Mouse (Mus musculus) ES-E14 (cell line): ENCODE data around the gene Tmem119. TPM values are rescaled to one million over a fixed set of nuclear protein-coding genes. Genes with fewer than 3 reads are reported as not detected.

Experiments used
- DNase-seq: peaks from one replicate; pipeline ENCODE4 v3.0.0-alpha.2; 2013; ENCODE audit warnings: low read depth, low spot score
- H3K27ac ChIP-seq: 2 replicates; pipeline ENCODE4 v1.5.1; 2012; ENCODE audit warnings: low read depth, mild to moderate bottlenecking, low read length, moderate library complexity, mixed read lengths; ENCODE audit not compliant: poor library complexity, insufficient read depth, severe bottlenecking
- H3K36me3 ChIP-seq: 2 replicates; pipeline ENCODE4 v1.6.1; 2012; ENCODE audit warnings: mild to moderate bottlenecking, low read length, moderate library complexity, mixed read lengths; ENCODE audit not compliant: control insufficient read depth, poor library complexity, insufficient read depth, severe bottlenecking
- H3K4me1 ChIP-seq, 2 experiments: fragments of 150-350 bp in 1 of 2; sonication (generic) in 1 of 2; 2 replicates each; pipeline ENCODE4 v1.6.1; 2012; ENCODE audit warnings: low read length in 2 of 2, mild to moderate bottlenecking in 1 of 2, mixed read lengths in 1 of 2; ENCODE audit not compliant: control insufficient read depth in 2 of 2, insufficient read depth in 2 of 2, poor library complexity in 1 of 2
- H3K4me3 ChIP-seq, 2 experiments: fragments of 150-350 bp in 1 of 2; sonication (generic) in 1 of 2; 2 replicates each; pipeline ENCODE4 v1.5.1; 2012; ENCODE audit warnings: low read length in 2 of 2, low read depth in 1 of 2, mild to moderate bottlenecking in 1 of 2, mixed read lengths in 1 of 2; ENCODE audit not compliant: insufficient read depth in 1 of 2, poor library complexity in 1 of 2, severe bottlenecking in 1 of 2
- H3K9ac ChIP-seq: 2 replicates; pipeline ENCODE4 v1.6.1; 2012; ENCODE audit warnings: low read depth, mild to moderate bottlenecking, low read length, mixed read lengths; ENCODE audit not compliant: poor library complexity, insufficient read depth, severe bottlenecking
- H3K9me3 ChIP-seq: fragments of 150-350 bp; sonication (generic); 2 replicates; pipeline ENCODE4 v1.6.1; 2012; ENCODE audit warnings: low read depth, mild to moderate bottlenecking, low read length; ENCODE audit not compliant: control insufficient read depth, insufficient read depth
- CHD2 ChIP-seq: IDR thresholded peaks from 2 replicates; pipeline ENCODE4 v1.6.1; 2014; ENCODE audit warnings: mild to moderate bottlenecking, low read depth, low read length, inconsistent platforms
- HCFC1 ChIP-seq: IDR thresholded peaks from 2 replicates; pipeline ENCODE4 v1.6.1; 2012; ENCODE audit warnings: low read length, inconsistent platforms, borderline replicate concordance; ENCODE audit not compliant: insufficient read depth
- MAFK ChIP-seq: IDR thresholded peaks from 2 replicates; pipeline ENCODE4 v1.6.1; 2014; ENCODE audit warnings: mild to moderate bottlenecking, low read depth, low read length, inconsistent platforms; ENCODE audit not compliant: insufficient read depth
- ZC3H11A ChIP-seq: IDR thresholded peaks from 2 replicates; pipeline ENCODE4 v1.6.1; 2012; ENCODE audit warnings: low read depth, mild to moderate bottlenecking, inconsistent platforms, low read length, borderline replicate concordance
- ZNF384 ChIP-seq: IDR thresholded peaks from 2 replicates; pipeline ENCODE4 v1.6.1; 2012; ENCODE audit warnings: low read depth, low read length, inconsistent platforms
- in situ Hi-C, 2 experiments: fragments of 600-800 bp; cut with MboI; formaldehyde crosslinking; loops; one replicate each; pipeline ENCODE4 v1.15.1; 2025; ENCODE audit warnings: low sequenced_read_pairs in 2 of 2, inconsistent platforms in 1 of 2; ENCODE audit not compliant: unreplicated experiment in 2 of 2
- total RNA-seq: library from RNA; depleted of rRNA; stranded (reverse); fragments of 300-350 nt; gene quantifications from 2 replicates; pipeline ENCODE4 v1.2.3, GENCODE M21; 2012

Tmem119 gene
- total RNA-seq, 1 experiment = 7.1 TPM

DNA sequence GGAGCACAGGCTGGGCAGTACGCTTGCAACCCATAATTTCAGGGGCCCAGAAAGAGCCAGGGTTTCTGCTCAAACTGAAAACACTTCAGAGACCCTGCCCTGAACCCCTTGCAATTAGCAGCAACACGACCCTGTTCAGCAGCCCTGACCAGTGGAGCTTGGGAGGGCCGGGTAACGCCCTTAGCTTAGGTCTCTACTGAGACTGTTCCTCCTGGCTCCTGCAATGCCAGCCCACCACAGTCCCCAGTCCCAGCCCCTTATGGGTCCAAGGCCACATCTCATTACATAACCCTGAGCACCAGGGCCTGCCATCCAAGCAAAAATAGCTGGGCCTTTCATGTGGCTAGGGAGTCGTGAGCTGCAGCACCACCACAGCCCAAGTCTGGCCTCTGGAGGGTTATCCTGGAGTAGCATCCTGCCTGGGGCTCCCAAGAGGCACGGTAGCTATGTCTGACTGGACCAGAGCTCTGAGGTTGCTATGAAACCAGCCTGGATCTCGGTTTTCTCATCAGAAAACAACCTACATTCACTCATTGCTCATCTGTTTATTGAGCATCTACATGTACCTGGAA is 4.2 kb upstream of the Tmem119 start:
- DNase-seq = no peak
- H3K27ac ChIP-seq = no peak overlapping the region

DNA sequence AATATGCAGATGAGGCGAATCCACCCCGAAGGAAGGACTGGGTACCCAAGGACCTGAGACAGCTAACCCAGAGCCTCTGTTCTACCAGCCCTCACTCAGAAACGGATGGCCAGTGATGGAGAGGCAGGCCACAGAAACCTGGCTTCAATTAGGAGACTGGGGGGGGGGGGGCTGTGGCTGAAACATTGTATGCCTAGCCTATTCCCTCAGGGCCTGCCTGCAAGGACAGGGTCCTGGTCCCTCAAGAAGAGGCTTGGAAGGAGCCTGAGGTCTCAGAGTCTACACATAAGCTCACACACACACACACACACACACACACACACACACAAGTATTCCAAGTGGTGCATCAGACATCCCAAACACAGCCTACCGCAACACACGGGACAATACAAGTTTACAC is 625 bp downstream of the Tmem119 start:
- no peak overlapping the region for H3K9ac ChIP-seq
- peaks cover 4 to 16% of the 10 kb centered on the region in 2 experiments; a peak in 3 of 4 replicates for H3K4me1 ChIP-seq
- H3K27ac ChIP-seq = no peak overlapping the region
- no peaks in the 10 kb centered on the region for H3K9me3 ChIP-seq
- no peak for TF ChIP-seq ZNF384
- TF ChIP-seq ZC3H11A = no peak
- TF ChIP-seq HCFC1 = no peak
- no peak for TF ChIP-seq MAFK
- TF ChIP-seq CHD2 = no peak
- no peak for DNase-seq
- in situ Hi-C loops = no loop called here
- H3K36me3 ChIP-seq = no peaks in the 10 kb centered on the region
- H3K4me3 ChIP-seq = peak overlapping the region in 1 of 2 experiments; percentile 13; a peak in 1 of 4 replicates

More for the DNA sequence above, 4.2 kb upstream of the Tmem119 start:
- in situ Hi-C loops = no loop called here
- Histone ChIP-seq H3K4me1 (peaks cover 3 to 10% of the 10 kb centered on the region in 2 experiments; a peak in 3 of 4 replicates), H3K4me3 (no peak overlapping the region), H3K36me3 (no peaks in the 10 kb centered on the region), H3K9me3 (no peaks in the 10 kb centered on the region), H3K9ac (no peak overlapping the region)
- TF ChIP-seq MAFK (no peak), CHD2 (no peak), HCFC1 (no peak), ZC3H11A (no peak), ZNF384 (no peak)

DNA sequence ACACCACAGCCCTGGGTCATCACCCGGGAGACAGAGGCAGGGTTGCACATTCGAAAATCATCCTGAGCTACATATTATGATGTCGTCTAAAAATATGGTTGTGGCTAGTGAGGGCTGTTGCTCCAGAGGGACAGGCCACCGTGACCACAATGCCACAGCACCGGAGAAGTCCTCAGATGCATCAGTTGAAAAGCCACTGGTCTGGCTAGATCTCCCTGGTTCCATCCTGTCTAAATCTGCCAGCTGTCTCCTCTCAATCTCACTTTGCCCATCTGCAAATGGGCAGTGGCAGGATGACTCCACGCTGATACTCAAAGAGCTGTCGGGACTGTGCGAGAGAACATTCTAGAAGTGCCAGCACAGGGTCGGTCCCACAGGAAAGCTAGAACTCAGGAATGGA is 1.8 kb downstream of the Tmem119 start:
- no peak for DNase-seq
- no peaks in the 10 kb centered on the region for H3K9me3 ChIP-seq
- H3K4me1 ChIP-seq = peaks cover 4 to 16% of the 10 kb centered on the region in 2 experiments; a peak in 3 of 4 replicates
- H3K27ac ChIP-seq = no peak overlapping the region
- no peak overlapping the region for H3K4me3 ChIP-seq
- TF ChIP-seq ZC3H11A (no peak), MAFK (no peak), ZNF384 (no peak), CHD2 (no peak), HCFC1 (no peak)
- H3K36me3 ChIP-seq = no peaks in the 10 kb centered on the region
- no peak overlapping the region for H3K9ac ChIP-seq
- in situ Hi-C loops = no loop called here

DNA sequence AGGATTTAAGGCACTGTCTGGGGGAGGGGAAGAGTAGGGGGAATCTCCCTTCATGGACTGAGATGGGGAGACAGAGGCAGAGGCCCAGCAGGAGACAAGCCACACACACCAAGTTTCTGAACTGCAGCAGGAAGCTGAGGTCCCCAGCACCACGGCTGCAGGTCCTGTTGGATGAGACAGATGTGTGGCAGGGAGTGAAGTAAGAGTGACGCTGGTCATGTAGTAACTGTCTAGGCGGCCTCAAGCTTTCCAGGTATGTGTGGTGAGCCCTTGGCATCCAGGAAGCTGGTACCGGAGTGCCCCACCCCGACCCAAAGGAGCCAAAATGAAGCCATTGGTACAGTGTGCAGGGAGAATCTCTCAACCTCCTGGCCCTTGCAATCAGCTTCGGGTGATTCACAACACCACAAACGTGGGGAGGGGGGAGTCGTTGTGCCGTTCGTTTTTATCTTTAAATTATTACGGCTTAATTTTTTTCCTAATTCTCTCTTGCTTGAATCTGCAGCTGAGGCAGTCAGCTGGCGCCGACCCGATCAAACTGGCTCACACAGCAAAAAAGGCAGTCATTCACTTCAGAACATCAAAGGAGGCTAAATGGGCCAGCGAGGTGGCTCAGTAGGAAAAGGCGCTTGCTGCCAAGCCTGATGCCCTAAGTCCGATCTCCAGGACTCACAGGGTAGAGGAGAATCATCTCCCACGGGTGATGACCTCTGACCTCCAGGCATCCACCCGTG is 3.0 kb downstream of the Tmem119 start:
- peak overlapping the region in 1 of 2 experiments; percentile 36; a peak in 1 of 4 replicates for H3K4me3 ChIP-seq
- H3K9me3 ChIP-seq = no peaks in the 10 kb centered on the region
- H3K9ac ChIP-seq = no peak overlapping the region
- in situ Hi-C loops = no loop called here
- TF ChIP-seq CHD2 (no peak), HCFC1 (no peak), ZNF384 (no peak), MAFK (no peak), ZC3H11A (no peak)
- DNase-seq = no peak
- H3K27ac ChIP-seq = no peak overlapping the region
- peaks cover 4 to 16% of the 10 kb centered on the region in 2 experiments; a peak in 3 of 4 replicates for H3K4me1 ChIP-seq
- H3K36me3 ChIP-seq = no peaks in the 10 kb centered on the region
